Mouse (Mus musculus): ENCODE measurements around the gene Golga5. TPM values are rescaled to one million over a fixed set of nuclear protein-coding genes. Genes with fewer than 3 reads are reported as not detected.
A peak's percentile ranks its signal among the peaks of the same experiment; 100 is the strongest.
"Not testable (repeated sequence)": the region's sequence is repeated elsewhere in the genome, so short reads cannot be mapped to it uniquely, and the experiment has no call there.

The Golga5 gene
- total RNA-seq, 2 experiments from 2014 or later, result 23.5 to 25.8 TPM

DNA sequence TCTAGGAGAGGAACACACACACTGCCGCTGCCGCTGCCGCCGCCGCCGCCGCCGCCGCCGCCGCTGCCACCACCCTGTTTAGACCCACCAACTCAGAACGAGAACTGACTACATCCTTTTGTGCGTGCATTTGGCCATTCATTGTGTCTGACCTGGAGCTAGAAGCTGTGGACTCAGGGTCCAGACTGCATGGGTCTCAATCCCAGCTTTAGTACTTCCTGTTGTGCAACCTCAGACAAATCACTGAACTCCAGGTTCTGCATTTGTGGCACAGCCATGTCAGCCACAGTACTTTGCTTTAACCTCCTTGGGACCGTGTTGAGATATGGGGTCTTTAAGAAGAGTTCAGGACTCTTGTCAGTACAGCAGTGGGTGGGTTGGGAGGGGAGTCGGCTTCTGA lies 26.3 kb upstream of the Golga5 start:
- no peak for DNase-seq
- intact Hi-C loops (cut with DNase I), result no loop called here

- intact Hi-C loops (cut with DNase I), result no loop called here
- no peak for DNase-seq
These were observed 25.3 kb upstream of the Golga5 start for GRCm38 (mm10) chr12:102443676-102444075.

- intact Hi-C loops (cut with DNase I), result loop anchor here (5.0 kb wide), 1 partner anchor 193 kb away; no protein-coding TSS in a partner anchor
- no peak for DNase-seq
These were observed 23.5 kb upstream of the Golga5 start for GRCm38 (mm10) chr12:102445436-102445835.

DNA sequence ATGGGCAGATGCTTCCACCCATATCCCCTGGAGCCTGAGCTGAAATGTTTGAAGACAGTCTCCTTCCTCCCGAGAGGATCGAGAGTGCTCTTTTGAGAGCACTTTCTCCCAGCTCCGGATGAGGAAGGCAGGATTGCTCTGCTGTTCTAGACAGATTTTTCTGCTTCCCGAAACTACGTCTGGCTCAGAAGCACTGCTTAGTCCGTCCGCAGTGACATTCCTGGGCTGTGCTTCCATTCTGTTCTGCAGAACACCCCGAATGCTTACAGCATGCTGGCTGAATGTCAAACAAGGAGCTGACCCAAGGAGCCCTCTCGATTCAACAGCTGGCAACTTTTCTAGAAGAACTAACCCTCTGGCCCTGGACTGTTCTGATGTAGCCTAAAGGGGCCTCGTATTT lies 18.5 kb upstream of the Golga5 start:
- intact Hi-C loops (cut with DNase I), result no loop called here
- peak; percentile 31 to 49 for DNase-seq

DNA sequence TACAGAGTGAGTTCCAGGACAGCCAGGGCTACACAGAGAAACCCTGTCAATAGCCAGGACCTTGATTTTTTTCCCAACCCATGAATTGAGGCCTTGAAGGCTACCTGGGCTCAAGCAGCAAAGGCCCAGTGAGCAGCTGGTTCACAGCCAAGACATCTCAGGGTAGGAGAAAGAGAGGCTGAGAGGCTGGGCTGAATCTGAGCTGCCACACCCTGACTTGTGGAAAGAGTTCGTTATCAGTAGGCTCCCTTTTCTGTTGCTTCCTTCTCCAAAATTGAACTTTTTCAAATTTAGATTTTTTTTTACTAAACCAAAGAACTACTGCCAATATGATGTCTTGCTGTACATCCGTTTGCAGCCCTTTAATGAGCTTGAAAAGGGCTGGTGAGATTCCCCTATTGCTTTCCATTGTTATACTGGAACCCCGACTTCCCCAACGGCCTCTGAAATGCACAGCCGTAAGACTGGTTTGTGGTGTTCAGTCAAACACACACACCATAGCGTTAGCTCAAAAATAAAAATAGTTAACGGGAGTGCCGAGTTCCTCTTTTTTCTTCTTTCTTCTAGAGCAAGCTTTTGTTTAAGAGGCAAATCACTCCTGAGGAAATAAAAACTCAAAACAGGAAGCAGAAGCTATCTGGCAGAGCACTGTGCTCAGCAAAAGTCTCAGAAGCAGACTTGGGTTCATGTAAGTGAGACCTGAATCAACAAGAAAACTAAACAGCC lies 17.6 kb upstream of the Golga5 start:
- DNase-seq, result no peak
- intact Hi-C loops (cut with DNase I), result no loop called here

GRCm38 (mm10) chr12:102453581-102453980 lies 15.4 kb upstream of the Golga5 start:
- DNase-seq, result peak; percentile 37 to 40
- intact Hi-C loops (cut with DNase I), result no loop called here

DNA sequence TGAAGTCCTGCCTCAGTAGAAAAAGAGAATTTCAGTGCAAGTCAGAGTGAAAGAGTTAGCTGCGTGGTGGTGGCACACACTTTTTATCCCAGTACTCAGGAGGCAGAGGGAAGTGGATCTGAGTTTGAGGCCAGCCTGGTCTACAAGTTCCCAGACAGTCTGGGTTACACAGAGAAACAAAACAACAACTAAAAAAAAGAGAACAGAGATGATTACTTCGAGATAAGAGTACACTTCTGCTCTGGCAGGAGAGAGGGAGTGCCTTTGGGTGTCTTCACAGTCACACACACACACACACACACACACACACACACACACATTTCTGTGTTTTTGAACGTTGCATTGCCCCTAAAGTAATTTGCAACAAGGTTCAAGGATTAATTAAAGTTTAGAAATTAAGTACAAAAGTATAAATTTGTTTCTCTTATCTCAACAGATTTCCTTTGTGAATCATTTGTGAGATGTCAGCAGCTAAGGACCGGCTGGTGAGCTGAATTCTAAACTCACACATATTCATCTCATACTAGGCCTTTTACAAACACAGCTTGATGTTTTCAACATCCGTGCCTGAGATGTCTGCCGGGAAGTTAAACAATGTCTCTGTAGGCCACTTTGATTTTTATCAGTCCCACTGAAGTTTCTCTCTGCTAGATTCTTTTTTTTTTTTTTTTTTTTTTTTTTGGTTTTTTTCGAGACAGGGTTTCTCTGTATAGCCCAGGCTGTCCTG lies 12.3 kb upstream of the Golga5 start:
- intact Hi-C loops (cut with DNase I), result no loop called here
- DNase-seq, result no peak

DNA sequence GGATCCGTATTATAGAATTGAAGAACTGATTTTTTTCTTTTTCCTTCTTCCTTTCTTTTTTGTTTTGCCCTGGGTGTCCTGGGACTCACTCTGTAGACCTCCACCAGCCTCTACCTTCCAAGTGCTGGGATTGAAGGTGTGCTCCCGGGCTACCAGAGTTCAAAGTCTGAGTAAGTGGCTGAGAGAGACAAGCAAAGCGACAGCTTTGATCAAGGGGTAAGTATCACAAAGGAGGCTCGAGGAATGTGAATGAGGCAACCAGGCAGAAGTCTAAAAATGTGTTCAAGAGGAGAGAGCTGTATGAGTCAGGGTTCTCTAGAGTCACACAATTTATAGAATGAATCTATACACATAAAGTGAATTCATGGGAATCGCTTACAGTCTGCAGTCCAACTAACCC lies 8.9 kb upstream of the Golga5 start:
- intact Hi-C loops (cut with DNase I), result no loop called here
- no peak for DNase-seq

DNA sequence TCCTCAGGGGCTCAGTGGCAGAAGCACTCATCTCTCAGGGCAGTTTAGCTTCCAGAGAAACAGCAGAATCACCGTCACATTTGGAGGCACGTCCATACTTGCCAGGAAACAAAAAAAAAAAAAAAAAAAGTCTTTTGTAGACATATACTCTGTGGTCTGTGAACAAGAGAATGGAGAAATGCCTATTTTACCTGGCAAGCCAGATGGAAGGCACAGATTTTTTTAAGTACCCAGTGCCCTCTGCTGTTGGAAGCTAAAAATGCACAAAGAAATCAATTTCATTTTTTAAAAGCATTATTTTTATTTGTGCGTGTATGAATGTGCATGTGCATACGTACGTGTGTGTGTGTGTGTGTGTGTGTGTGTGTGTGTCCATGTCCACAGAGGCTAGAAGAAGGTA lies 7.8 kb upstream of the Golga5 start:
- DNase-seq, result no peak
- intact Hi-C loops (cut with DNase I), result loop anchor here (1.0 kb wide), 1 partner anchor 71 kb away; no protein-coding TSS in a partner anchor

GRCm38 (mm10) chr12:102464650-102465049 lies 4.3 kb upstream of the Golga5 start:
- intact Hi-C loops (cut with DNase I), result loop anchor here (5.0 kb wide), 1 partner anchor 487 kb away; the partner anchor contains the start of gene Cpsf2
- DNase-seq, result no peak

- intact Hi-C loops (cut with DNase I), result loop anchor here (5.0 kb wide), 1 partner anchor 491 kb away; the partner anchor contains the start of gene Cpsf2
- DNase-seq, result no peak
These were observed 799 bp upstream of the Golga5 start for GRCm38 (mm10) chr12:102468136-102468535.

GRCm38 (mm10) chr12:102474411-102474810 lies 5.5 kb downstream of the Golga5 start:
- no peak for DNase-seq
- intact Hi-C loops (cut with DNase I), result no loop called here

DNA sequence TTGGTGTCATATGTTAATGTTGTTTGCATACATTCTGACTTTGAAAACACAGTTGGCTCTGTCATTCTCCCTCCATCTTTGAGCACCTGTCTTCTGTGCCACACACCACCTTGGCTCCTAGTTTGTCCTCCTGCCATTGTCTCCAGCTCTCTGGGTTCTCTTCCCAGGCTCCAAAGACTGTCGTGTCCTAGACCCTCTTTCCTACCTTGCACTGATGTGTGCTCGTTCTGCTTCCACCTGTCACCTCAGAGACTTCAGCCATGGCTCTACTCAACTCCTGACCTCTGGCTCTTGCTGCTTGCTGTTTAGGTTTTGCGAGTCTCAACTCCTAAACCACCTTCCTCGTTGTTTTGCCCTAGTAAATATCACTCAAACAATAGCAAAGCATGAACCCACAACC lies 11.5 kb downstream of the Golga5 start:
- DNase-seq, result no peak
- intact Hi-C loops (cut with DNase I), result no loop called here

DNA sequence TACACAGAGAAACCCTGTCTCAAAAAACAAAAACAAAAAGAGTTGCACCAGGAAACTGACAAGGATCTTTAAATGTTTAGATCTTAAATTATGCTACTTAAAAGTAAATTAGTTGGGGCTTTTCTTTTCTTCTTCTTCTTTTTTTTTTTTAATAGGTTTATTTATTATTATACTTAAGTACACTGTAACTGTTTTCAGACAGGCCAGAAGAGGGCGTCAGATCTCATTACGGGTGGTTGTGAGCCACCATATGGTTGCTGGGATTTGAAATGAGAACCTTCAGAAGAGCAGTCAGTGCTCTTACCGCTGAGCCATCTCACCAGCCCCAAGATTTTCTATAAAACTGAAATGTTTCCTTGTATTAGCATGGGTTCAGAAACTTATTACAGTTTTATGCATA lies 16.0 kb downstream of the Golga5 start:
- DNase-seq, result no peak
- intact Hi-C loops (cut with DNase I), result no loop called here

DNA sequence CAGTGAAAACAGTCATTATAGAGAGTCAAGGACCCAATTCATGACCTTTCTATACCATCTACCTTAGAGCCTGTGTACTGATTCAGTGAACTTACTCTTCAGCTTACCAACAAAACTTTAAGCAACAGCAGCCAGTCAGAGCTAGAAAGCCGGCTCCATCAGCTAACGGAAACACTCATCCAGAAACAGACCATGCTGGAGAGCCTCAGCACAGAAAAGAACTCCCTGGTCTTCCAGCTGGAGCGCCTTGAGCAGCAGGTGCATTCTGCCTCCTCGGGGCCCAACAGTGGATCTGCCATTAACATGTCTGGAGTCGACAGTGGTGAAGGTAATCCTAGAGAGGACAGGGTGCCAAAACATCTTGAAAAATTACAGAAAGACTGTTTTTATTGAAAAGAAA lies 23.0 kb downstream of the Golga5 start:
- intact Hi-C loops (cut with DNase I), result no loop called here
- DNase-seq, result no peak

DNA sequence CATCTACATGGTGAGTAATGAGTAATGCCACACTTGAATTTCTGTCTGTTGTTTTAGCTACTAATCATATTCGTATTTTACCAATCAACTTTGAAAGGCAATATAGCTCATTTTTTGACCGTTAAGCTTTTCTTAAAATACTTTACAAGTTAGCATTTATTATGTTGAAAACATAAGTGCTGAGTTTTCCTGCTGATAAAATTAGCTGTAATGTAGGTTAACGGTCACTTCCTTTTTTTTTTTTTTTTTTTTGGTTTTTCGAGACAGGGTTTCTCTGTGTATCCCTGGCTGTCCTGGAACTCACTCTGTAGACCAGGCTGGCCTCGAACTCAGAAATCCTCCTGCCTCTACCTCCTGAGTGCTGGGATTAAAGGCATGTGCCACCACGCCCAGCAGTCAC lies 26.8 kb downstream of the Golga5 start:
- intact Hi-C loops (cut with DNase I); DNase-seq: not testable (repeated sequence)

DNA sequence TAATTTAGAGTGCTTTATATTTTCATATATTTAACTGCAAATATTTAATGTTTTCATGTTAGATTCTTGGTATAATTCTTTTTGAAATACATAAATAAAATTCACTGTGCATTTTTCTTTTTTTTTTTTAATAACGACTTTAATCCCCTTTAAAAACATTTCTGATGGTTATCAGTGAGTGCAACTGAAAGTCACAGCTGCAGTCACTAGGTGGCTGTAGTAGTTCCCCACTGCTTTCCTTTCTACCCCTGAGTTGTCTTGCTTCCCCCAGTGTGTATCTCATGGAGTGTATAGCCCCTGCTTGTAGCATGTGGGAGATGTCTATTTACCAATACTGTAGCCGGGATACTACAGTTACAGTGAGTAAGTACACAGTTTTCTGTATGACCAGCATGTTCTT lies 29.0 kb downstream of the Golga5 start:
- intact Hi-C loops (cut with DNase I), result no loop called here
- no peak for DNase-seq

DNA sequence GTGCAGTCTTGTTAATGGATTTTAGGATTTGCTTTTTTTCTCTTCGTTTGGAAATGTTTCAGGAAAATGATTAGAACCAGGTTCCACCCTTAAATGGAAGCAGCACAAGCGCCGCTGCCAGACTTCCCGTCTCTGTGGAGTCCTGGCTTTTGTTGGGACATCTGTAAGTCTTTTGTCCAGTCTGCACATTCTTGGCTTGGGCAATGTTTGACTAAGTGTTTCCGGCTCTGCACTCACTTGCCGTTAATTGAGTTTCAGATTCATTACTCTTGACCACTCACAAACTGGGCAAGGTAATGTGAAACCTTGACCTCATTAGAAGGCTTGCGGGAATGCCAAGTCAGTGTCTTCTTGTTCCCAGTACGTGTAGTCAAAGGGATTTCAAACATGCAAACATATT lies 29.8 kb downstream of the Golga5 start:
- peak; percentile 18 to 23 for DNase-seq
- intact Hi-C loops (cut with DNase I), result no loop called here

GRCm38 (mm10) chr12:102499210-102499609 lies 30.3 kb downstream of the Golga5 start:
- DNase-seq, result no peak
- intact Hi-C loops (cut with DNase I), result no loop called here

DNA sequence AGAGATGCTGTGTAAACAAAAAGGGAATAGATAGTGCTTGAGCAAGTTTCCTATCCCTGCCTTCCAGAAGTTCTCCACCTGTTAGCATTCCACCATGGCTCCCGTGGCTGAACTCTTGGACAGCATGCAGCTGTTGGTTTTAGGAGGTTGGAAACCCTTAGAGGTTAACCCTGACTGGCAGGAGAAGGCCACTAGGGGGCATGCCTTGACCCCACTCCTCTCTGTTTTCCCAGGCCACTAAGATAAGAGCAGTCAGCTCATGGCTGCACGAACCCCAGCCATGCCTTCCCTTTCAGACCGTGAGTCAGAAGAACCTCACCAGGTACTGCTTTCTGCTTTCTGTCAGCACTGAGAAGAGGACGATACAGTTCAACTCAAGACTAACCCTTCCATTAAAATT lies 30.8 kb downstream of the Golga5 start:
- peak in 1 of 2 experiments; percentile 10 for DNase-seq
- intact Hi-C loops (cut with DNase I), result no loop called here

- no peak for DNase-seq
- intact Hi-C loops (cut with DNase I), result no loop called here
These were observed 32.1 kb downstream of the Golga5 start for GRCm38 (mm10) chr12:102501038-102501437.
